Mouse (Mus musculus) myocyte (in vitro differentiated cells): Measurements from ENCODE around the gene Lrrd1. TPM values are rescaled to one million over a fixed set of nuclear protein-coding genes. Genes with fewer than 3 reads are reported as not detected.
"Not testable (repeated sequence)": the region's sequence is repeated elsewhere in the genome, so short reads cannot be mapped to it uniquely, and the experiment has no call there.

Experiments used
- H3K27me3 ChIP-seq: one replicate; pipeline ENCODE4 v1.6.1; 2011; ENCODE audit not compliant: control insufficient read depth, insufficient read depth, insufficient read length
- H3K36me3 ChIP-seq: one replicate; pipeline ENCODE4 v1.6.1; 2011; ENCODE audit not compliant: control insufficient read depth, insufficient read depth
- H3K4me2 ChIP-seq: one replicate; pipeline ENCODE4 v1.6.1; 2011; ENCODE audit warnings: low read depth, control low read depth
- H3K4me3 ChIP-seq: one replicate; pipeline ENCODE4 v1.5.1; 2011; ENCODE audit warnings: mild to moderate bottlenecking, control low read depth, moderate library complexity
- H3K79me2 ChIP-seq: one replicate; pipeline ENCODE4 v1.6.1; 2011; ENCODE audit not compliant: control insufficient read depth, insufficient read depth
- H3ac ChIP-seq: one replicate; pipeline ENCODE4 v1.6.1; 2011; ENCODE audit not compliant: control insufficient read depth, insufficient read length
- CEBPB ChIP-seq: IDR thresholded peaks from 2 replicates; pipeline ENCODE4 v1.6.1; 2011; ENCODE audit warnings: mild to moderate bottlenecking, moderate library complexity; ENCODE audit not compliant: poor library complexity, insufficient read depth, severe bottlenecking
- E2F4 ChIP-seq: IDR thresholded peaks from one replicate; pipeline ENCODE4 v1.6.1; 2011; ENCODE audit warnings: mild to moderate bottlenecking, control low read depth, moderate library complexity; ENCODE audit not compliant: insufficient read depth
- MAX ChIP-seq: IDR thresholded peaks from one replicate; pipeline ENCODE4 v1.6.1; 2011; ENCODE audit warnings: low read depth, mild to moderate bottlenecking, control low read depth
- MYOD1 ChIP-seq, 3 experiments: IDR thresholded peaks; one replicate each; pipeline ENCODE4 v1.6.1; 2011; ENCODE audit warnings: control low read depth in 2 of 3, low read depth in 2 of 3, mild to moderate bottlenecking in 2 of 3, moderate library complexity in 1 of 3; ENCODE audit not compliant: insufficient read length in 2 of 3, control insufficient read depth in 1 of 3
- MYOG ChIP-seq, 3 experiments: IDR thresholded peaks; one replicate each; pipeline ENCODE4 v1.6.1; 2011; ENCODE audit warnings: control low read depth in 2 of 3, low read depth in 2 of 3, mild to moderate bottlenecking in 2 of 3; ENCODE audit not compliant: insufficient read length in 2 of 3, control insufficient read depth in 1 of 3, insufficient read depth in 1 of 3
- POLR2A ChIP-seq: IDR thresholded peaks from one replicate; pipeline ENCODE4 v1.6.1; 2011; ENCODE audit warnings: low read depth, mild to moderate bottlenecking, control low read depth, moderate library complexity; ENCODE audit not compliant: insufficient read length
- POLR2AphosphoS2 ChIP-seq: IDR thresholded peaks from one replicate; pipeline ENCODE4 v1.6.1; 2011; ENCODE audit warnings: low read depth, control low read depth; ENCODE audit not compliant: insufficient read length
- REST ChIP-seq: IDR thresholded peaks from one replicate; pipeline ENCODE4 v1.6.1; 2011; ENCODE audit warnings: mild to moderate bottlenecking, control low read depth, moderate library complexity; ENCODE audit not compliant: insufficient read depth, insufficient read length
- SRF ChIP-seq: IDR thresholded peaks from one replicate; pipeline ENCODE4 v1.6.1; 2011; ENCODE audit warnings: low read depth; ENCODE audit not compliant: control insufficient read depth, insufficient read length
- TCF12 ChIP-seq: IDR thresholded peaks from one replicate; pipeline ENCODE4 v1.6.1; 2011; ENCODE audit warnings: mild to moderate bottlenecking, control low read depth; ENCODE audit not compliant: poor library complexity, insufficient read depth, severe bottlenecking
- TCF3 ChIP-seq: IDR thresholded peaks from one replicate; pipeline ENCODE4 v1.6.1; 2011; ENCODE audit warnings: low read depth, control low read depth; ENCODE audit not compliant: insufficient read length
- USF1 ChIP-seq: IDR thresholded peaks from one replicate; pipeline ENCODE4 v1.6.1; 2011; ENCODE audit warnings: low read depth, mild to moderate bottlenecking, control low read depth, moderate library complexity
- polyA plus RNA-seq: library from polyadenylated mRNA; unstranded; fragments of >200 nt; fragmentation: generic; extraction: Trizol; gene quantifications from one replicate; pipeline ENCODE4 v1.2.1, GENCODE M21; 2012; ENCODE audit warnings: missing spikeins

Gene Lrrd1
- polyA plus RNA-seq, 1 experiment = 0.04 TPM

DNA sequence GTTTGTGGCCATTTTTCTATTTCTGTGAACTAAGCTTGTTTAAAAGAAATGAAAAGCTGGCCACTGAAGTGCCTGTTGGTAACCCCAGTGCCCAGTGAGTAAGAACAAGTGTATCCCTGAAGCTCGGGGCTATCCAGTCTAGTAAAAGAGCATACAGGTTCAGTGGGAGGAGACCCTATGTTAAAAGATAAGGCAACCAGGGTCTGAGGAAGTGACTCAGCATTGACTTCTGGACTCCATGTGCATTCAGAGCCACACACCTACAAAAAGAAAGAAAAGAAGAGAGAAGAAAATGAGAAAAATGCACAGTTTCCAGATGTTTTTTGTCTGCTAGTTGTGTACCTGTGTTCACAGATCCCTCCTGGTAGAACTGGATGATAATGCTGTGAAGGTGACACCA is 10.9 kb upstream of the Lrrd1 start:
- Histone ChIP-seq H3K27me3 (no peaks in the 10 kb centered on the region), H3K79me2 (no peaks in the 10 kb centered on the region), H3K36me3 (peaks cover 42% of the 10 kb centered on the region), H3K4me3 (no peak overlapping the region), H3ac (no peak overlapping the region), H3K4me2 (no peak overlapping the region)
- TF ChIP-seq MAX (no peak), SRF (no peak), E2F4 (no peak), USF1 (no peak), MYOG (IDR thresholded peaks at IDR 0.05; ENCODE audit: control insufficient read depth in 1 of 3, insufficient read depth in 1 of 3, insufficient read length in 2 of 3, low read depth in 2 of 3) (no peak), MYOD1 (IDR thresholded peaks at IDR 0.05; ENCODE audit: control insufficient read depth in 1 of 3, insufficient read length in 2 of 3, low read depth in 2 of 3) (no peak)

GRCm38 (mm10) chr5:3870161-3870560 is 25.2 kb downstream of the Lrrd1 start:
- Histone ChIP-seq H3K4me3 (no peak overlapping the region), H3ac (no peak overlapping the region), H3K27me3 (no peaks in the 10 kb centered on the region), H3K36me3 (no peaks in the 10 kb centered on the region), H3K79me2 (no peaks in the 10 kb centered on the region), H3K4me2 (peak overlapping the region; percentile 58)
- TF ChIP-seq POLR2A (no peak), TCF12 (no peak), CEBPB (no peak), USF1 (no peak)

- Histone ChIP-seq H3K27me3 (no peaks in the 10 kb centered on the region), H3K4me3 (no peak overlapping the region), H3K4me2 (no peak overlapping the region), H3K36me3 (no peaks in the 10 kb centered on the region), H3K79me2 (no peaks in the 10 kb centered on the region), H3ac (no peak overlapping the region)
- TF ChIP-seq MYOD1 (IDR thresholded peaks at IDR 0.05; ENCODE audit: control insufficient read depth in 1 of 3, insufficient read length in 2 of 3, low read depth in 2 of 3) (no peak), E2F4 (no peak), MYOG (IDR thresholded peaks at IDR 0.05; ENCODE audit: control insufficient read depth in 1 of 3, insufficient read depth in 1 of 3, insufficient read length in 2 of 3, low read depth in 2 of 3) (no peak), SRF (no peak), CEBPB (no peak), TCF12 (no peak), POLR2AphosphoS2 (no peak), USF1 (no peak), POLR2A (no peak), MAX (no peak), REST (no peak), TCF3 (no peak)
These were observed 27.4 kb downstream of the Lrrd1 start for GRCm38 (mm10) chr5:3872348-3872747.

- Histone ChIP-seq H3K4me3 (no peak overlapping the region), H3K4me2 (no peak overlapping the region), H3K27me3 (no peaks in the 10 kb centered on the region), H3K36me3 (no peaks in the 10 kb centered on the region), H3K79me2 (no peaks in the 10 kb centered on the region), H3ac (no peak overlapping the region)
- TF ChIP-seq MAX (no peak), USF1 (peak; percentile 75)
These were observed 28.5 kb downstream of the Lrrd1 start for GRCm38 (mm10) chr5:3873485-3873884.

GRCm38 (mm10) chr5:3886862-3887261 is 41.9 kb downstream of the Lrrd1 start:
- H3K4me3 ChIP-seq, H3K4me2 ChIP-seq, H3K79me2 ChIP-seq, H3K36me3 ChIP-seq, H3ac ChIP-seq, H3K27me3 ChIP-seq: not testable (repeated sequence)

- Histone ChIP-seq H3K4me3 (no peak overlapping the region), H3K79me2 (peaks cover 8% of the 10 kb centered on the region), H3K36me3 (no peaks in the 10 kb centered on the region), H3K27me3 (no peaks in the 10 kb centered on the region), H3ac (no peak overlapping the region), H3K4me2 (no peak overlapping the region)
- TF ChIP-seq SRF (no peak), TCF12 (no peak), POLR2AphosphoS2 (no peak), USF1 (no peak), TCF3 (no peak), MAX (no peak), MYOG (IDR thresholded peaks at IDR 0.05; ENCODE audit: control insufficient read depth in 1 of 3, insufficient read depth in 1 of 3, insufficient read length in 2 of 3, low read depth in 2 of 3) (no peak), REST (no peak), E2F4 (no peak), MYOD1 (IDR thresholded peaks at IDR 0.05; ENCODE audit: control insufficient read depth in 1 of 3, insufficient read length in 2 of 3, low read depth in 2 of 3) (no peak), CEBPB (no peak), POLR2A (no peak)
These were observed 44.2 kb downstream of the Lrrd1 start for GRCm38 (mm10) chr5:3889201-3889600.

DNA sequence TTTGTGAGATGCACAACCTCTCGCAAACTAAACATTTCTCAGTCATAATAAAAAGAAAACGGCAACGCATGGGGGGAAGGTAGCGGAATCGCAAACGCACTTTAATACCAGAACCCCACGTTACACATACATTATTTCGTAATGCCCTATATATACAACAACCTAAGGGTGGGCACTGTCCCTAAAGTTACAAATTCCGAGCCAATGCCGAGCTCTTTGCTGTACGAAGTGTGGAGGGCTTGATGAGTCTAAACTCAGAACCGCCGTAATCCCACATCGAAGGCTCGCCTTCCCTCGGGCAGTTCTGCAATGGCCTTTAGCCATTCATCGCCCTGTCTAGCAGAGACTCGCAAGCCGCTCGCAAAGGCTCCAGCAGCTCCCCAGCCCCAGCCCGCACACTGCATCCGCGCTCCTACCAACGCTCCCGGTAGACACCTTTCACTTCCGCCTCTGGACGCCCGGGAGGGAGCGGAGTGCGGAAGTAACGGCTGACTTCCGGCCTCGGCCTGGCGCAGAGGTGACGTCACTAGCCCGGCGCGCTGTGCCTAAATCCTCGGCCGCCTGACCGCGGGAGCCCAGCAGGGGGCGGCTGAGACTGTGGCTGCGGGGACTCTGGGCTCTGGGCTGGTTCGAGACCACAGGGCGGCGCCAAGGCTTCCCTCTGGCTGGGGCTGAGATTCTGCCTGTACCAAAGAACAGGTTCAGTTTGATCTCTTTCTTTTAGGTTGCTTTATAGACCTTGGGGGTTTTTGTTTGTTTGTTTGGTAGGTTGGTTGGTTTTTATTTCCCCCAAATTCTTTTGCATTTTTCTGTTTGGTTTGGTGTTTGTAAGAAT is 48.7 kb downstream of the Lrrd1 start, which contains the start of gene Mterf1a:
Mterf1a (minus strand) TSS at position 475 of the 835 bp plus-strand sequence.
- H3K36me3 ChIP-seq, H3ac ChIP-seq, H3K27me3 ChIP-seq, H3K79me2 ChIP-seq: not testable (repeated sequence)
- Histone ChIP-seq H3K4me2 (peak within 1 kb of the TSS; percentile 93), H3K4me3 (peak within 1 kb of the TSS; percentile 29)

GRCm38 (mm10) chr5:3894294-3894619 is 49.3 kb downstream of the Lrrd1 start:
- H3K4me3 ChIP-seq, H3K36me3 ChIP-seq, H3K79me2 ChIP-seq, H3ac ChIP-seq, H3K27me3 ChIP-seq, H3K4me2 ChIP-seq: not testable (repeated sequence)
